Mouse (Mus musculus) ES-E14 (cell line): Measurements from ENCODE around the gene Dock3. TPM values are rescaled to one million over a fixed set of nuclear protein-coding genes. Genes with fewer than 3 reads are reported as not detected.

Source experiments
- DNase-seq: peaks from one replicate; pipeline ENCODE4 v3.0.0-alpha.2; 2013; ENCODE audit warnings: low read depth, low spot score
- H3K27ac ChIP-seq: 2 replicates; pipeline ENCODE4 v1.5.1; 2012; ENCODE audit warnings: low read depth, mild to moderate bottlenecking, low read length, moderate library complexity, mixed read lengths; ENCODE audit not compliant: poor library complexity, insufficient read depth, severe bottlenecking
- H3K36me3 ChIP-seq: 2 replicates; pipeline ENCODE4 v1.6.1; 2012; ENCODE audit warnings: mild to moderate bottlenecking, low read length, moderate library complexity, mixed read lengths; ENCODE audit not compliant: control insufficient read depth, poor library complexity, insufficient read depth, severe bottlenecking
- H3K4me1 ChIP-seq, 2 experiments: fragments of 150-350 bp in 1 of 2; sonication (generic) in 1 of 2; 2 replicates each; pipeline ENCODE4 v1.6.1; 2012; ENCODE audit warnings: low read length in 2 of 2, mild to moderate bottlenecking in 1 of 2, mixed read lengths in 1 of 2; ENCODE audit not compliant: control insufficient read depth in 2 of 2, insufficient read depth in 2 of 2, poor library complexity in 1 of 2
- H3K4me3 ChIP-seq, 2 experiments: fragments of 150-350 bp in 1 of 2; sonication (generic) in 1 of 2; 2 replicates each; pipeline ENCODE4 v1.5.1; 2012; ENCODE audit warnings: low read length in 2 of 2, low read depth in 1 of 2, mild to moderate bottlenecking in 1 of 2, mixed read lengths in 1 of 2; ENCODE audit not compliant: insufficient read depth in 1 of 2, poor library complexity in 1 of 2, severe bottlenecking in 1 of 2
- H3K9ac ChIP-seq: 2 replicates; pipeline ENCODE4 v1.6.1; 2012; ENCODE audit warnings: low read depth, mild to moderate bottlenecking, low read length, mixed read lengths; ENCODE audit not compliant: poor library complexity, insufficient read depth, severe bottlenecking
- H3K9me3 ChIP-seq: fragments of 150-350 bp; sonication (generic); 2 replicates; pipeline ENCODE4 v1.6.1; 2012; ENCODE audit warnings: low read depth, mild to moderate bottlenecking, low read length; ENCODE audit not compliant: control insufficient read depth, insufficient read depth
- CHD2 ChIP-seq: IDR thresholded peaks from 2 replicates; pipeline ENCODE4 v1.6.1; 2014; ENCODE audit warnings: mild to moderate bottlenecking, low read depth, low read length, inconsistent platforms
- HCFC1 ChIP-seq: IDR thresholded peaks from 2 replicates; pipeline ENCODE4 v1.6.1; 2012; ENCODE audit warnings: low read length, inconsistent platforms, borderline replicate concordance; ENCODE audit not compliant: insufficient read depth
- MAFK ChIP-seq: IDR thresholded peaks from 2 replicates; pipeline ENCODE4 v1.6.1; 2014; ENCODE audit warnings: mild to moderate bottlenecking, low read depth, low read length, inconsistent platforms; ENCODE audit not compliant: insufficient read depth
- ZC3H11A ChIP-seq: IDR thresholded peaks from 2 replicates; pipeline ENCODE4 v1.6.1; 2012; ENCODE audit warnings: low read depth, mild to moderate bottlenecking, inconsistent platforms, low read length, borderline replicate concordance
- ZNF384 ChIP-seq: IDR thresholded peaks from 2 replicates; pipeline ENCODE4 v1.6.1; 2012; ENCODE audit warnings: low read depth, low read length, inconsistent platforms
- in situ Hi-C, 2 experiments: fragments of 600-800 bp; cut with MboI; formaldehyde crosslinking; loops; one replicate each; pipeline ENCODE4 v1.15.1; 2025; ENCODE audit warnings: low sequenced_read_pairs in 2 of 2, inconsistent platforms in 1 of 2; ENCODE audit not compliant: unreplicated experiment in 2 of 2
- total RNA-seq: library from RNA; depleted of rRNA; stranded (reverse); fragments of 300-350 nt; gene quantifications from 2 replicates; pipeline ENCODE4 v1.2.3, GENCODE M21; 2012

Gene Dock3
- total RNA-seq, 1 experiment = 3.3 TPM

DNA sequence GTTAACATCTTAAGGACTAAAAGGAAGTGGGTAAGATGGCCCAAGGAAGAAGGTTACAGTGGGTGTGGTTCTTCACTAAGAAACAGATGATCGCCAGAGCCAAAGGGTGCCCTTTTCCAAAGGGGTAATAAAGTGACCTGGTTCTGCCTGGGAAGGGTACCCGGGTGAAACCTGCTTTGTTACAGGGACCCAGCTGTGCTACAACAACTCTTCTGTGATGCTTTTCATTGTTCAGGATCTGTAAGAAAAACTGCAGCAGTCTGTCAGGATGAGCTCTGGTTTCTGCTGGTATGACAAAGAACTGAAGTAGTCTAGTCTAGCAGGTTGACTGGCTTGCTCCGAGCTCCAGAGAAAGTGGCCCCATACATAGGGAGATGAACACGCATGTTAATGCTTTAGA lies 349.5 kb downstream of the Dock3 start:
- no peak for DNase-seq
- Histone ChIP-seq H3K4me3 (no peak overlapping the region), H3K9me3 (no peaks in the 10 kb centered on the region), H3K4me1 (peaks cover 2 to 16% of the 10 kb centered on the region in 2 experiments; a peak in 3 of 4 replicates), H3K36me3 (peaks cover 56% of the 10 kb centered on the region), H3K27ac (no peak overlapping the region), H3K9ac (no peak overlapping the region)
- no peak for TF ChIP-seq MAFK
- no peak for TF ChIP-seq ZC3H11A
- no peak for TF ChIP-seq HCFC1
- TF ChIP-seq ZNF384 = no peak
- no peak for TF ChIP-seq CHD2
- in situ Hi-C loops = no loop called here

DNA sequence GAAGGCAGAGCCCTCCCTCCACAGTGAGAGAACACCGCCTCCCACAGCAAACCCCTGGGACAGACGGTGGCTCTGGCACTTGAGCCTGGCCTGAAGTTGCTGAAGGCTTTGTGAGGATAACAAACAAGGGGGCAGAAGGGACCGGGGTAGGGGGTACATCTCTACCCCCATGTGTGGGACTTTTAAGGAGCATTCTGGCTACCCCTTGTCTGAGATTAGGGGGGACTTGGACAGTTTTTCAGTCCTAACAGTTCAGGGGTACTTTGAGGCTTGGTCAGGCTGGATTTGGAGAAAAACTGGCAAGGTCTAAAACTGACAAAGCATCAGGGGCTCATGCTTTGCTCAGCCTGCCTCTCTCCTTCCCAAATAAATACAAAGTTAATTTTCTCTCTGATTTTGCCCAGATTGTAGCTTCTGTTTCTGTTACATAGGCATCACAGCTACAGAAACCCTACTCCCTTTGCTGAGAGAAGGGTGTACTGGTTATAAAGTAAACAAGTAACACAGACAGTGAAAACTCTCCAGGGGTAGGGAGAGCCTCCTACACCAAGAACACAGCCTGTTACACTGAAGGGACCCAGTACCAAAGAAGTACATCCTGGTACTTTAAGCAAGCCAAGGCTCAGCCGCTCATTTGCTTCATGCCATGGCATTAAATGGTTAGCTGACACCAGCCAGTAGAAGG lies 350.5 kb downstream of the Dock3 start:
- DNase-seq = no peak
- in situ Hi-C loops = no loop called here
- Histone ChIP-seq H3K36me3 (peaks cover 61% of the 10 kb centered on the region), H3K9me3 (no peaks in the 10 kb centered on the region), H3K9ac (no peak overlapping the region), H3K27ac (no peak overlapping the region), H3K4me1 (peaks cover 2 to 16% of the 10 kb centered on the region in 2 experiments; a peak in 3 of 4 replicates), H3K4me3 (no peak overlapping the region)
- no peak for TF ChIP-seq MAFK
- TF ChIP-seq ZNF384 = no peak
- no peak for TF ChIP-seq HCFC1
- TF ChIP-seq CHD2 = no peak
- no peak for TF ChIP-seq ZC3H11A

DNA sequence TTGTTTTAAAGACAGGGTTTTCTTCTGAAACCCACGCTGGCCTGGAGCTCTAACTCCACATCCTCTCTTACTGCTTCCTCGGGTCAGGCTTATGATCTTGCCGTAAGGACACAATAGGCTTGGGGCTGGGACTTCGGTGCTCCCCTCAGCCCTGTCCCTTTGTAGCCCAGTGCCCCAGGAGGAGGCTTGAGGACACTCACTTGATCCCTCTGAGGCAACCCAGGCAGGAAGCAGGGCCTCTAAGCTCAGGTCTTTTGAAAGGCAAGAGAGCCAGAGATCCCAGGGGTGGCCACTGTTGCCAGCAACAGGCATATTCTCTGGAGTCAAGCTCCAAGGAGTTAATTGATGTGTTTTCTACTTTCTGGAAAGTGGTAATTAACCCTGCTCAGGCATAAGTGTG lies 352.2 kb downstream of the Dock3 start:
- TF ChIP-seq CHD2 (no peak), MAFK (no peak), ZC3H11A (no peak), ZNF384 (no peak), HCFC1 (no peak)
- H3K36me3 ChIP-seq = peaks cover 51% of the 10 kb centered on the region
- H3K4me1 ChIP-seq = peaks cover 0 to 7% of the 10 kb centered on the region in 2 experiments; a peak in 2 of 4 replicates
- no peak overlapping the region for H3K4me3 ChIP-seq
- H3K9me3 ChIP-seq = no peaks in the 10 kb centered on the region
- in situ Hi-C loops = no loop called here
- H3K9ac ChIP-seq = no peak overlapping the region
- DNase-seq = no peak
- H3K27ac ChIP-seq = no peak overlapping the region

DNA sequence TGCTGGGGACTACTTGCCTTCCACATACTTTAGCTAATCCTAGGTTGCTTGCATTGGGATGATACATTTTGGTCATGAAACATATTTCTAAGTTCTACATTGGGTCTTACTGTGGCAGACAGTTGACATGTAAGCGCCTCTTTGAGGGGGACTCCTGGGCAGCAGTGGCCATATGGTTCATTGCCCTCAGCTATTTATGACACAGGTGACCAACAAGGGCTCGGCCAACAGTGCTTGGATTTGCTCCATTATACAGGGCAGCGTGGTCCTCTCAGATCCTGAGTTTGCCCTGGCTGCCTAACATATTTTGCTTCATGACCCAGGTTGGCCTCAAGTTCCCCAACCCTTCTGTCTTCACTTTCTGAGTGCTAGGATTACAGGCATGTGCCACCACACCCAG lies 355.0 kb downstream of the Dock3 start:
- TF ChIP-seq ZC3H11A (no peak), ZNF384 (no peak), HCFC1 (no peak), CHD2 (no peak)
- in situ Hi-C loops = no loop called here
- Histone ChIP-seq H3K27ac (no peak overlapping the region), H3K4me3 (no peak overlapping the region), H3K9ac (no peak overlapping the region), H3K9me3 (no peaks in the 10 kb centered on the region), H3K36me3 (peaks cover 38% of the 10 kb centered on the region), H3K4me1 (no peaks in the 10 kb centered on the region)
- no peak for DNase-seq

DNA sequence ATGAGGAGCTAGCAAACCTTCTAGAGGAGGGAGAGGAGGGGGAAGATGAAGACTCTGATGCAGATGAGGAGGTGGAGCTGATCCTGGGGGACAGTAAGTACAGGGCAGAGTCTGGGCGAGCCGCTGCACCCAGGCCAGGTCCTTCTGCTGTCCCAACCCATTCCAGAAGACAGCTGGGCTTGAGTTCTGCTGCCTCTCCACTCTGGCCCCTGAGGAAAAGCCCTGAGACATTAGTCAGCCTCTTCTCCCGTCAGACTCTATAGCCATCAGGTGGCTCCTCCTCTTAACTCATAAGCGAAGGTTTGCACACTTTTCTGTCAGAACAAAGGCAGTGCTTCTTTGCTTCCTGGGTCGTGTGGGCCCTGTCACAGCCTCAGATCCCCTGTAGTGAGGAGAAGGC lies 357.5 kb downstream of the Dock3 start:
- TF ChIP-seq MAFK (no peak), CHD2 (no peak), HCFC1 (no peak), ZC3H11A (no peak), ZNF384 (no peak)
- in situ Hi-C loops = loop anchor here in 1 of 2 experiments (25.0 kb wide), 1 partner anchor 888 kb away; the partner anchor contains the start of gene Rbm5

More for the DNA sequence above, 357.5 kb downstream of the Dock3 start:
- Histone ChIP-seq H3K9ac (no peak overlapping the region), H3K36me3 (peaks cover 24% of the 10 kb centered on the region), H3K27ac (no peak overlapping the region), H3K4me1 (no peaks in the 10 kb centered on the region), H3K4me3 (no peak overlapping the region), H3K9me3 (no peaks in the 10 kb centered on the region)
- no peak for DNase-seq
